Mouse (Mus musculus): Measurements from ENCODE around the gene Tex35. TPM values are rescaled to one million over a fixed set of nuclear protein-coding genes. Genes with fewer than 3 reads are reported as not detected.

The Tex35 gene
- polyA plus RNA-seq (2012; rRNA removed) = not detected in 2 replicates

DNA sequence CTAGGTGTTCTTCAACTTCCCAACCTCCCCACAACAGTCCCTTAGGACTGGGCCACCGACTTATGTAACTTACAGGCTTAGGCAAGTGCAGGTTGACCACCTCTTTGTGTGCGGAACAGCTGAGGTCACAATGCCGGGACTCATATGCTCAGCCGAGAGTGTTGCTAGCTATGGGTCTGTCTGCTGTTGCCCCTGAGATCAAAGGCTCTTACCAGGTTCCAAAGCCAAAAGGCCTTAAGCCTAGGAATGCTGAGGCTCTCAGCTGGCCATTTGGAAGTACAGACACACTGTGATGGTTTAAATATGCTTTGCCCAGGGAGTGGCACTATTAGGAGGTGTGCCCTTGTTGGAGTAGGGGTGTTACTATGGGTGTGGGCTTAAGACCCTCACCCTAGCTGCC lies at the start of gene Tex35:
TSS of gene Tex35 (minus strand) at position 101 of the 400 bp plus-strand sequence.

Other genes starting within 250 kb of the Tex35 start
- gene Ralgps2, start 169.1 kb downstream of the Tex35 start, polyA plus RNA-seq (2012; rRNA removed) = 2.5 and 4.3 TPM in 2 replicates

All from stomach, adult 2 months (tissue).